Mouse (Mus musculus): ENCODE measurements around the gene Gm8764.
"Not testable (repeated sequence)": the region's sequence is repeated elsewhere in the genome, so short reads cannot be mapped to it uniquely, and the experiment has no call there.

Gene Gm8764

DNA sequence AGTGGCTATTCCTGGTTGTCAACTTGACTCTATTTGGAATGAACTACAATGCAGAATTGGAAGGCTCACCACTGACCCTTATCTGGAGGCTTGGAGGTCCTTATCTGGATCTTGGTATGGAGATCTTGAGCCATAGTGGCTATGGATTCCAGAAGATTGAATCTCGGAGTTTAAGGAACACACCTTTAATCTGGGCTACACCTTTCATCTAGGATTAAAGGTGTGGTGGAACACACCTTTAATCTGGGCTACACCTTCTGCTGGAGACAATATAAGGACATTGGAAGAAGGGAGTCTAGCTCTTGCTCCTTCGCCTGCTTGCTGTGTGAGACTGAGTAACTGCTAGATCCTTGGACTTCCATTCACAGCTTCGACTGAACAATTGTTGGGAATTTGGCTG lies at the start of gene Gm8764:
TSS of gene Gm8764 (plus strand) at position 301 of the 400 bp plus-strand sequence.
- DNase-seq (ENCODE audit: low read depth) = not testable (repeated sequence)

GRCm38 (mm10) chr10:104110044-104110443 lies 49.8 kb upstream of the Gm8764 start:
- DNase-seq (ENCODE audit: low read depth) = no peak

DNA sequence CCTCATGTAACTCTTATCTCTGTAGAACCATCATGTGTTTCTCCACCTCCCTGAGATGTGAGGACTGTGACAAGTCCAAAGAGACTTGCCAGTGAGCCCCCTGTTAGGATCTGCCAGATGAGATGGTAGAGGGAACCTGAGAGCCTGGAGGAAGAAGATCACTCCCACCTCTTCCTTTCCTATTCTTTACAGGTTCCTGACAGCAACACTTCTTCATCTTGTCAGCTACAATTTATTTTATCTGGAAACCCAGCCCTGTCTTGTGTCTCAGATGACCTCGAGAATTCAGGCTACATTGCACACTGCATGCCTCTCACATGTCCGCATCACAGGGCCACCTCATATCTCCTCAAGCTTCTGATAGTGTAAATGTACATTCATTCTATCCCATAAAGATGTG lies 41.5 kb upstream of the Gm8764 start:
- DNase-seq (ENCODE audit: low read depth) = no peak

GRCm38 (mm10) chr10:104142687-104143086 lies 17.1 kb upstream of the Gm8764 start, which contains the start of gene Gm21293:
Gm21293 (plus strand) TSS chr10:104142987.
- not testable (repeated sequence) for DNase-seq (ENCODE audit: low read depth)

DNA sequence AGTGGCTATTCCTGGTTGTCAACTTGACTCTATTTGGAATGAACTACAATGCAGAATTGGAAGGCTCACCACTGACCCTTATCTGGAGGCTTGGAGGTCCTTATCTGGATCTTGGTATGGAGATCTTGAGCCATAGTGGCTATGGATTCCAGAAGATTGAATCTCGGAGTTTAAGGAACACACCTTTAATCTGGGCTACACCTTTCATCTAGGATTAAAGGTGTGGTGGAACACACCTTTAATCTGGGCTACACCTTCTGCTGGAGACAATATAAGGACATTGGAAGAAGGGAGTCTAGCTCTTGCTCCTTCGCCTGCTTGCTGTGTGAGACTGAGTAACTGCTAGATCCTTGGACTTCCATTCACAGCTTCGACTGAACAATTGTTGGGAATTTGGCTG lies 8.6 kb upstream of the Gm8764 start, which contains the start of gene Gm6763:
TSS of gene Gm6763 (plus strand) at position 301 of the 400 bp plus-strand sequence.
- DNase-seq (ENCODE audit: low read depth) = not testable (repeated sequence)

DNA sequence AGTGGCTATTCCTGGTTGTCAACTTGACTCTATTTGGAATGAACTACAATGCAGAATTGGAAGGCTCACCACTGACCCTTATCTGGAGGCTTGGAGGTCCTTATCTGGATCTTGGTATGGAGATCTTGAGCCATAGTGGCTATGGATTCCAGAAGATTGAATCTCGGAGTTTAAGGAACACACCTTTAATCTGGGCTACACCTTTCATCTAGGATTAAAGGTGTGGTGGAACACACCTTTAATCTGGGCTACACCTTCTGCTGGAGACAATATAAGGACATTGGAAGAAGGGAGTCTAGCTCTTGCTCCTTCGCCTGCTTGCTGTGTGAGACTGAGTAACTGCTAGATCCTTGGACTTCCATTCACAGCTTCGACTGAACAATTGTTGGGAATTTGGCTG lies 8.4 kb downstream of the Gm8764 start, which contains the start of gene Gm21304:
TSS of gene Gm21304 (plus strand) at position 301 of the 400 bp plus-strand sequence.
- DNase-seq (ENCODE audit: low read depth) = not testable (repeated sequence)

GRCm38 (mm10) chr10:104176724-104177123 lies 16.9 kb downstream of the Gm8764 start, which contains the start of gene Gm21312:
Gm21312 (plus strand) TSS chr10:104177024.
- not testable (repeated sequence) for DNase-seq (ENCODE audit: low read depth)

GRCm38 (mm10) chr10:104185233-104185632 lies 25.4 kb downstream of the Gm8764 start, which contains the start of gene Gm20765:
Gm20765 (plus strand) TSS chr10:104185533.
- not testable (repeated sequence) for DNase-seq (ENCODE audit: low read depth)

DNA sequence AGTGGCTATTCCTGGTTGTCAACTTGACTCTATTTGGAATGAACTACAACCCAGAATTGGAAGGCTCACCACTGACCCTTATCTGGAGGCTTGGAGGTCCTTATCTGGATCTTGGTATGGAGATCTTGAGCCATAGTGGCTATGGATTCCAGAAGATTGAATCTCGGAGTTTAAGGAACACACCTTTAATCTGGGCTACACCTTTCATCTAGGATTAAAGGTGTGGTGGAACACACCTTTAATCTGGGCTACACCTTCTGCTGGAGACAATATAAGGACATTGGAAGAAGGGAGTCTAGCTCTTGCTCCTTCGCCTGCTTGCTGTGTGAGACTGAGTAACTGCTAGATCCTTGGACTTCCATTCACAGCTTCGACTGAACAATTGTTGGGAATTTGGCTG lies 33.9 kb downstream of the Gm8764 start, which contains the start of gene Gm4340:
TSS of gene Gm4340 (plus strand) at position 301 of the 400 bp plus-strand sequence.
- not testable (repeated sequence) for DNase-seq (ENCODE audit: low read depth)

DNA sequence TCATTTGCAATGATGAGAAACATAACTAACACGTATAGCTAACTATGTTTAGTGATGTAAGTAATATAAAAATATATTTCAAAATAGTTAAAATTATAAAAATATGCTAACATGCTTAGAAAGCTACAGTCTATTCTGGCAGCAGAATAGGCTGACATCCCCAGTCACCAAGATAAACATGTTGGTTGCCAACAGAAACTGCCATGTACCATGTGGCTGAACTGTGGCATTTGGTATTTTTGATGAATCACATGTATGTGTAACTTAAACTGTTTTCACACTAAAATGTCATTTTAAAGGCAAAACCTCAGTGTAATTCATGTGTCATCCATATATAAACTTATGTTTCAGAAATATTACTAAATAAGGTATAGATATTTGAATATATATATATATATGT lies 49.8 kb downstream of the Gm8764 start:
- DNase-seq (ENCODE audit: low read depth) = no peak

GRCm38 (mm10) chr10:104210268-104210990 lies 50.6 kb downstream of the Gm8764 start:
- DNase-seq (ENCODE audit: low read depth) = no peak

Data from c-Kit-positive CD71-positive TER-119-negative erythroid progenitor cells, embryonic 14.5 days (primary cell).